Mouse (Mus musculus) limb, embryonic 14.5 days (tissue): ENCODE measurements around the gene Chd8. TPM values are rescaled to one million over a fixed set of nuclear protein-coding genes. Genes with fewer than 3 reads are reported as not detected.

ENCODE experiments used
- ATAC-seq: fragments of 200-750 bp; cut with Nextera tagmentation; 2 replicates; pipeline ENCODE4 v1.8.0; 2017; ENCODE audit warnings: low read depth, moderate number of reproducible peaks, moderate TSS enrichment; ENCODE audit not compliant: low FRiP score
- DNase-seq: peaks from one replicate; pipeline ENCODE4 v3.0.0-alpha.2; 2015; ENCODE audit warnings: low spot score
- H3K27ac ChIP-seq: fragments of 300-500 bp; sonication (generic); replicated peaks from 2 replicates; pipeline ENCODE4 v1.5.1; 2014; ENCODE audit warnings: low read depth, mild to moderate bottlenecking, low read length, moderate library complexity, mixed read lengths
- H3K27me3 ChIP-seq: fragments of 300-500 bp; sonication (generic); 2 replicates; pipeline ENCODE4 v1.6.1; 2014; ENCODE audit warnings: low read length, mixed read lengths; ENCODE audit not compliant: control insufficient read depth, insufficient read depth
- H3K36me3 ChIP-seq: fragments of 300-500 bp; sonication (generic); 2 replicates; pipeline ENCODE4 v1.6.1; 2014; ENCODE audit warnings: mild to moderate bottlenecking, low read length, moderate library complexity, mixed read lengths; ENCODE audit not compliant: control insufficient read depth, insufficient read depth
- H3K4me1 ChIP-seq: fragments of 300-500 bp; sonication (generic); 2 replicates; pipeline ENCODE4 v1.6.1; 2014; ENCODE audit warnings: antibody characterized with exemption, low read length, mixed read lengths; ENCODE audit not compliant: control insufficient read depth, insufficient read depth
- H3K4me2 ChIP-seq: fragments of 300-500 bp; sonication (generic); replicated peaks from 2 replicates; pipeline ENCODE4 v1.6.1; 2014; ENCODE audit warnings: low read depth, mild to moderate bottlenecking, low read length, moderate library complexity; ENCODE audit not compliant: severe bottlenecking
- H3K4me3 ChIP-seq: fragments of 300-500 bp; sonication (generic); replicated peaks from 2 replicates; pipeline ENCODE4 v1.5.1; 2014; ENCODE audit warnings: low read length
- H3K9ac ChIP-seq: fragments of 300-500 bp; sonication (generic); 2 replicates; pipeline ENCODE4 v1.6.1; 2014; ENCODE audit warnings: mild to moderate bottlenecking, low read depth, low read length, moderate library complexity; ENCODE audit not compliant: severe bottlenecking
- H3K9me3 ChIP-seq: fragments of 300-500 bp; sonication (generic); 2 replicates; pipeline ENCODE4 v1.6.1; 2016; ENCODE audit warnings: low read length; ENCODE audit not compliant: control insufficient read depth
- POLR2A ChIP-seq: fragments of 200-500 bp; IDR thresholded peaks from 2 replicates; pipeline ENCODE4 v1.8.0; 2012; ENCODE audit warnings: inconsistent platforms, mild to moderate bottlenecking, moderate library complexity, borderline replicate concordance; ENCODE audit not compliant: insufficient read depth, insufficient read length; ENCODE audit errors: extremely low read depth
- WGBS: fragments of 180-500 bp; shearing (Covaris S2); extraction: QIAGEN DNeasy Blood & Tissue Kit; methylation state at CpG from one replicate; pipeline ENCODE4 v1.1.7; 2014; 5-methylcytosine and 5-hydroxymethylcytosine counted together
- polyA plus RNA-seq, 2 experiments: library from polyadenylated mRNA; depleted of rRNA in 1 of 2; stranded (reverse) in 1 of 2; unstranded in 1 of 2; fragments of >200 nt; fragmentation: Nextera tagmentation in 1 of 2; extraction: Ambion mirVana in 1 of 2; gene quantifications; 2 replicates each; pipeline versions ENCODE4 v1.2.1 to v1.2.3; 2012 to 2014

The Chd8 gene
- polyA plus RNA-seq, 2 experiments, result 52.4 to 52.6 TPM

- DNase-seq (no peak), ATAC-seq (no peak)
- no peak for TF ChIP-seq POLR2A
- Histone ChIP-seq H3K4me2 (no peak overlapping the region), H3K27ac (no peak overlapping the region), H3K36me3 (peaks cover 18% of the 10 kb centered on the region), H3K9me3 (no peaks in the 10 kb centered on the region), H3K4me1 (no peaks in the 10 kb centered on the region), H3K27me3 (no peaks in the 10 kb centered on the region), H3K4me3 (no peak overlapping the region), H3K9ac (no peak overlapping the region)
- 67% methylated on average over 2 of the region's 2 CpGs for WGBS
Measured at GRCm38 (mm10) chr14:52155008-52155407, 102.6 kb downstream of the Chd8 start.

- no peak for DNase-seq
- no peak for ATAC-seq
- no peak overlapping the region for H3K9ac ChIP-seq
- H3K4me1 ChIP-seq, result no peaks in the 10 kb centered on the region
- no peaks in the 10 kb centered on the region for H3K27me3 ChIP-seq
- TF ChIP-seq POLR2A, result no peak
- no peak overlapping the region for H3K27ac ChIP-seq
- no peaks in the 10 kb centered on the region for H3K9me3 ChIP-seq
- WGBS, result 64% methylated on average over 3 of the region's 3 CpGs
- H3K4me2 ChIP-seq, result no peak overlapping the region
- no peak overlapping the region for H3K4me3 ChIP-seq
- H3K36me3 ChIP-seq, result no peaks in the 10 kb centered on the region
Measured at GRCm38 (mm10) chr14:52152613-52153012, 105.0 kb downstream of the Chd8 start.

- Histone ChIP-seq H3K27me3 (no peaks in the 10 kb centered on the region), H3K36me3 (no peaks in the 10 kb centered on the region), H3K4me3 (no peak overlapping the region), H3K9ac (no peak overlapping the region), H3K4me1 (no peaks in the 10 kb centered on the region), H3K9me3 (no peaks in the 10 kb centered on the region), H3K27ac (no peak overlapping the region), H3K4me2 (no peak overlapping the region)
- TF ChIP-seq POLR2A, result no peak
- ATAC-seq (no peak), DNase-seq (no peak)
- WGBS, result 26% methylated on average over 7 of the region's 7 CpGs
Measured at GRCm38 (mm10) chr14:52152179-52152578, 105.4 kb downstream of the Chd8 start.

GRCm38 (mm10) chr14:52149888-52150287 lies 107.7 kb downstream of the Chd8 start:
- Histone ChIP-seq H3K27me3 (no peaks in the 10 kb centered on the region), H3K9me3 (no peaks in the 10 kb centered on the region), H3K4me3 (no peak overlapping the region), H3K4me2 (no peak overlapping the region), H3K9ac (no peak overlapping the region), H3K36me3 (no peaks in the 10 kb centered on the region), H3K27ac (no peak overlapping the region), H3K4me1 (no peaks in the 10 kb centered on the region)
- 52% methylated on average over 4 of the region's 4 CpGs for WGBS
- no peak for ATAC-seq
- TF ChIP-seq POLR2A, result no peak
- no peak for DNase-seq

Other genes starting within 250 kb of the Chd8 start
- gene Tmem253, start 242.1 kb downstream of the Chd8 start, polyA plus RNA-seq (2012; rRNA removed), result 0.99 and 1.3 TPM in 2 replicates
- gene Tmem253, start 242.1 kb downstream of the Chd8 start, polyA plus RNA-seq (2014; fragmentation: Nextera tagmentation; extraction: Ambion mirVana), result 0.28 and 0.81 TPM in 2 replicates
- gene Zfp219, start 237.0 kb downstream of the Chd8 start, polyA plus RNA-seq (2012; rRNA removed), result 89.4 and 126 TPM in 2 replicates
- 30.3 and 37.5 TPM in 2 replicates for gene Zfp219, start 237.0 kb downstream of the Chd8 start, polyA plus RNA-seq (2014; fragmentation: Nextera tagmentation; extraction: Ambion mirVana)
- not detected in 2 replicates for gene Olfr221, start 215.3 kb downstream of the Chd8 start, polyA plus RNA-seq (2012; rRNA removed)
- not detected in 2 replicates for gene Olfr221, start 215.3 kb downstream of the Chd8 start, polyA plus RNA-seq (2014; fragmentation: Nextera tagmentation; extraction: Ambion mirVana)
- gene Hnrnpc, start 153.8 kb downstream of the Chd8 start, polyA plus RNA-seq (2012; rRNA removed), result 386 and 478 TPM in 2 replicates
- 526 and 573 TPM in 2 replicates for gene Hnrnpc, start 153.8 kb downstream of the Chd8 start, polyA plus RNA-seq (2014; fragmentation: Nextera tagmentation; extraction: Ambion mirVana)
- 1.1 and 2.1 TPM in 2 replicates for gene Rpgrip1, start 147.1 kb downstream of the Chd8 start, polyA plus RNA-seq (2012; rRNA removed)
- gene Rpgrip1, start 147.1 kb downstream of the Chd8 start, polyA plus RNA-seq (2014; fragmentation: Nextera tagmentation; extraction: Ambion mirVana), result 63.4 and 70.1 TPM in 2 replicates
- 34.5 and 41.5 TPM in 2 replicates for gene Supt16, start 60.4 kb downstream of the Chd8 start, polyA plus RNA-seq (2012; rRNA removed)
- 56.0 and 58.7 TPM in 2 replicates for gene Supt16, start 60.4 kb downstream of the Chd8 start, polyA plus RNA-seq (2014; fragmentation: Nextera tagmentation; extraction: Ambion mirVana)
- gene Tox4, start 21.4 kb upstream of the Chd8 start, polyA plus RNA-seq (2012; rRNA removed), result 36.5 and 50.0 TPM in 2 replicates
- 39.7 and 40.0 TPM in 2 replicates for gene Tox4, start 21.4 kb upstream of the Chd8 start, polyA plus RNA-seq (2014; fragmentation: Nextera tagmentation; extraction: Ambion mirVana)
- 29.5 and 35.3 TPM in 2 replicates for gene Rab2b, start 21.8 kb upstream of the Chd8 start, polyA plus RNA-seq (2012; rRNA removed)
- 21.4 and 24.7 TPM in 2 replicates for gene Rab2b, start 21.8 kb upstream of the Chd8 start, polyA plus RNA-seq (2014; fragmentation: Nextera tagmentation; extraction: Ambion mirVana)
- 41.9 and 43.1 TPM in 2 replicates for gene Mettl3, start 47.3 kb upstream of the Chd8 start, polyA plus RNA-seq (2012; rRNA removed)
- gene Mettl3, start 47.3 kb upstream of the Chd8 start, polyA plus RNA-seq (2014; fragmentation: Nextera tagmentation; extraction: Ambion mirVana), result 36.7 and 40.8 TPM in 2 replicates
- gene Sall2, start 71.0 kb upstream of the Chd8 start, polyA plus RNA-seq (2012; rRNA removed), result 26.4 and 31.9 TPM in 2 replicates
- gene Sall2, start 71.0 kb upstream of the Chd8 start, polyA plus RNA-seq (2014; fragmentation: Nextera tagmentation; extraction: Ambion mirVana), result 18.9 and 21.5 TPM in 2 replicates
- not detected in 2 replicates for gene Olfr1513, start 98.6 kb upstream of the Chd8 start, polyA plus RNA-seq (2012; rRNA removed)
- gene Olfr1513, start 98.6 kb upstream of the Chd8 start, polyA plus RNA-seq (2014; fragmentation: Nextera tagmentation; extraction: Ambion mirVana), result not detected in 2 replicates
- not detected in 2 replicates for gene Olfr1512, start 121.4 kb upstream of the Chd8 start, polyA plus RNA-seq (2012; rRNA removed)
- not detected in 2 replicates for gene Olfr1512, start 121.4 kb upstream of the Chd8 start, polyA plus RNA-seq (2014; fragmentation: Nextera tagmentation; extraction: Ambion mirVana)
- gene Olfr1511, start 139.6 kb upstream of the Chd8 start, polyA plus RNA-seq (2012; rRNA removed), result not detected in 2 replicates
- not detected in 2 replicates for gene Olfr1511, start 139.6 kb upstream of the Chd8 start, polyA plus RNA-seq (2014; fragmentation: Nextera tagmentation; extraction: Ambion mirVana)
- gene Olfr1510, start 156.6 kb upstream of the Chd8 start, polyA plus RNA-seq (2012; rRNA removed), result not detected in 2 replicates
- gene Olfr1510, start 156.6 kb upstream of the Chd8 start, polyA plus RNA-seq (2014; fragmentation: Nextera tagmentation; extraction: Ambion mirVana), result not detected in 2 replicates
- not detected in 2 replicates for gene Olfr1509, start 185.2 kb upstream of the Chd8 start, polyA plus RNA-seq (2012; rRNA removed)
- not detected in 2 replicates for gene Olfr1509, start 185.2 kb upstream of the Chd8 start, polyA plus RNA-seq (2014; fragmentation: Nextera tagmentation; extraction: Ambion mirVana)
- 0.04 and 0.14 TPM in 2 replicates for gene Olfr1508, start 209.7 kb upstream of the Chd8 start, polyA plus RNA-seq (2012; rRNA removed)
- gene Olfr1508, start 209.7 kb upstream of the Chd8 start, polyA plus RNA-seq (2014; fragmentation: Nextera tagmentation; extraction: Ambion mirVana), result 0.06 TPM in 1 of 2 replicates, not detected in the other
- 0.19 and 0.27 TPM in 2 replicates for gene Olfr1507, start 238.0 kb upstream of the Chd8 start, polyA plus RNA-seq (2012; rRNA removed)
- 0.47 TPM in 1 of 2 replicates, not detected in the other for gene Olfr1507, start 238.0 kb upstream of the Chd8 start, polyA plus RNA-seq (2014; fragmentation: Nextera tagmentation; extraction: Ambion mirVana)